Mouse (Mus musculus) hindbrain, embryonic 13.5 days (tissue): ENCODE data around the gene Fancg. TPM values are rescaled to one million over a fixed set of nuclear protein-coding genes. Genes with fewer than 3 reads are reported as not detected.
A peak's percentile ranks its signal among the peaks of the same experiment; 100 is the strongest.
"Not testable (repeated sequence)": the region's sequence is repeated elsewhere in the genome, so short reads cannot be mapped to it uniquely, and the experiment has no call there.

Experiments
- ATAC-seq: fragments of 200-750 bp; cut with Nextera tagmentation; 2 replicates; pipeline ENCODE4 v1.8.0; 2017; ENCODE audit warnings: moderate TSS enrichment; ENCODE audit not compliant: low FRiP score
- H3K27ac ChIP-seq: fragments of 300-500 bp; sonication (generic); 2 replicates; pipeline ENCODE4 v1.5.1; 2015; ENCODE audit warnings: inconsistent platforms, mild to moderate bottlenecking, moderate library complexity
- H3K27me3 ChIP-seq: fragments of 300-500 bp; sonication (generic); 2 replicates; pipeline ENCODE4 v1.6.1; 2015; ENCODE audit warnings: mild to moderate bottlenecking, inconsistent platforms
- H3K36me3 ChIP-seq: fragments of 300-500 bp; sonication (generic); 2 replicates; pipeline ENCODE4 v1.6.1; 2015; ENCODE audit warnings: mild to moderate bottlenecking, inconsistent platforms
- H3K4me1 ChIP-seq: fragments of 300-500 bp; sonication (generic); replicated peaks from 2 replicates; pipeline ENCODE4 v1.6.1; 2015; ENCODE audit warnings: inconsistent platforms
- H3K4me2 ChIP-seq: fragments of 300-500 bp; sonication (generic); 2 replicates; pipeline ENCODE4 v1.6.1; 2015; ENCODE audit warnings: inconsistent platforms, mild to moderate bottlenecking, moderate library complexity
- H3K4me3 ChIP-seq: fragments of 300-500 bp; sonication (generic); 2 replicates; pipeline ENCODE4 v1.5.1; 2015; ENCODE audit warnings: mild to moderate bottlenecking, inconsistent platforms
- H3K9ac ChIP-seq: fragments of 300-500 bp; sonication (generic); 2 replicates; pipeline ENCODE4 v1.6.1; 2015; ENCODE audit warnings: mild to moderate bottlenecking, inconsistent platforms
- H3K9me3 ChIP-seq: fragments of 300-500 bp; sonication (generic); 2 replicates; pipeline ENCODE4 v1.6.1; 2016; ENCODE audit warnings: inconsistent platforms
- WGBS: fragments of 180-500 bp; shearing (Covaris S2); methylation state at CpG from one replicate; pipeline ENCODE4 v1.1.7; 2015; 5-methylcytosine and 5-hydroxymethylcytosine counted together
- polyA plus RNA-seq: library from polyadenylated mRNA; unstranded; fragments of >200 nt; fragmentation: Nextera tagmentation; extraction: Ambion mirVana; gene quantifications from 2 replicates; pipeline ENCODE4 v1.2.1, GENCODE M21; 2015

The Fancg gene
- polyA plus RNA-seq, 1 experiment from 2014 or later: 20.0 TPM

- H3K9ac ChIP-seq: no peak overlapping the region
- H3K4me2 ChIP-seq: no peak overlapping the region
- peaks cover 6% of the 10 kb centered on the region; the same call in 1 of the 2 replicates for H3K36me3 ChIP-seq
- no peak overlapping the region for H3K4me3 ChIP-seq
- H3K4me1 ChIP-seq: peaks cover 20% of the 10 kb centered on the region
- H3K27ac ChIP-seq: no peak overlapping the region
- no peaks in the 10 kb centered on the region for H3K9me3 ChIP-seq
- no peaks in the 10 kb centered on the region for H3K27me3 ChIP-seq
- 62% methylated on average over 2 of the region's 2 CpGs for WGBS
- ATAC-seq: no peak
Observed at GRCm38 (mm10) chr4:43005765-43006164, 4.5 kb downstream of the Fancg start.

DNA sequence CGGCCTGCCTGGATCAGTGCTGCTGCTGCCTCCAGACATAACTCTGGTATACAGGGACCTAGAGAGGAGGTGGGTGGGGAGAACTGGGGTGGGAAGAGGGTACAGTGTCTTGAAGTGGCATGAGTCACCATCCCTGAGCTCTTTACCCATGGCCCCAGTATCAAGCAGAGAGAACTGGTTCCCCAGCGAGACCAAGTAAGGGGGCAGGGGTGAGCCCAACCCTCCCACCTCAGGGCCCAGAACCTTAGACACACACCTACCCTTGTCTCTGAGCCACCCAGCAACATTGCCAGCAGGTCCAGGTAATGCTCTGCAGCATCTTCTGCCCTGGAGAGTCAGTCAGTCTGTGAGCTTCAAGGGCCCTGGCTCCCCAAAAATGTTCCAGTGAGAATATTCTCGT, 5.4 kb downstream of the Fancg start:
- Histone ChIP-seq H3K36me3 (peaks cover 6% of the 10 kb centered on the region; the same call in 1 of the 2 replicates), H3K27me3 (no peaks in the 10 kb centered on the region), H3K9ac (no peak overlapping the region), H3K4me2 (no peak overlapping the region), H3K9me3 (no peaks in the 10 kb centered on the region), H3K27ac (no peak overlapping the region), H3K4me1 (peaks cover 18% of the 10 kb centered on the region), H3K4me3 (no peak overlapping the region)
- ATAC-seq: no peak
- 97% methylated on average over 3 of the region's 3 CpGs for WGBS

DNA sequence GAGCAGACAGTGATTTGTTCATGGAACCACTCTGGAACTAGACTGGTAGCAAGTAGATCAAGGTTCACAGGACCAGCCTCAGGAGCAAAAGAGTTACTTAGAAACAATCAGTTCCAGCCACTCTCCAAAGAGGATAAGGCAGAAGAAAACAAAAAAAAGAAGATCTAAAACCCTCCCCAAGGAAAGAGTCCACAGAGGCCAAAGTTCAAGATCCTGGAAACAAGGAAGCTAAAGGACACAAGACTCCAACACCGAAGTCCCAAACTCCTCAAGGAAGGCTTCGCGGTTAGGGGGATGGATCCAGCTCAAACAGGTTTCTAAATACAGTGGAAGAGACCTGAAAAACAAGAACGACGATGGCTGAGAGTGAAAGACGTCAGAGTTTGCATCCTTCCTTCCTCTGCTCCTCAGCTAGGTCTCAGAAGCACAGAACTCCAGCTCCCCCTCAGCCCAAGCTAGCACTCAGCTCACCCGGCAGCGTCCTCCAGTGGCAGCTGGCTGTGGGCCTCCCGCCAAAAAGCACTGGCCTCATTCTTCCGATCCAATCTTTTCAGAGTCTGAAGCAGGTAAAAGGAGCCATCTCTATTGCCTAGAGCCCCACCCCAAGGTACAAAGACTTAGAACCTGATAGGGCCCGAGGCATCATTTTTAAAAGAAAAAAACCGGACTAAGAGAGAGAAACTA, 7.4 kb downstream of the Fancg start:
- H3K4me2 ChIP-seq: no peak overlapping the region
- no peaks in the 10 kb centered on the region for H3K9me3 ChIP-seq
- WGBS: 81% methylated on average over 12 of the region's 12 CpGs
- peaks cover 16% of the 10 kb centered on the region for H3K4me1 ChIP-seq
- no peak for ATAC-seq
- peaks cover 6% of the 10 kb centered on the region; the same call in 1 of the 2 replicates for H3K36me3 ChIP-seq
- H3K4me3 ChIP-seq: no peak overlapping the region
- H3K27ac ChIP-seq: no peak overlapping the region
- H3K9ac ChIP-seq: no peak overlapping the region
- no peaks in the 10 kb centered on the region for H3K27me3 ChIP-seq

- H3K4me3 ChIP-seq: no peak overlapping the region
- 0 out of 2 replicates have a peak, but pooled peaks cover 5% of the 10 kb centered on the region for H3K36me3 ChIP-seq
- H3K4me2 ChIP-seq: no peak overlapping the region
- no peaks in the 10 kb centered on the region for H3K27me3 ChIP-seq
- peak overlapping the region; percentile 99 for H3K27ac ChIP-seq
- peaks cover 27% of the 10 kb centered on the region for H3K4me1 ChIP-seq
- no peaks in the 10 kb centered on the region for H3K9me3 ChIP-seq
- no peak for ATAC-seq
- H3K9ac ChIP-seq: no peak overlapping the region
- WGBS: 95% methylated on average over 2 of the region's 2 CpGs
Observed at GRCm38 (mm10) chr4:43001272-43001671, 9.0 kb downstream of the Fancg start.

DNA sequence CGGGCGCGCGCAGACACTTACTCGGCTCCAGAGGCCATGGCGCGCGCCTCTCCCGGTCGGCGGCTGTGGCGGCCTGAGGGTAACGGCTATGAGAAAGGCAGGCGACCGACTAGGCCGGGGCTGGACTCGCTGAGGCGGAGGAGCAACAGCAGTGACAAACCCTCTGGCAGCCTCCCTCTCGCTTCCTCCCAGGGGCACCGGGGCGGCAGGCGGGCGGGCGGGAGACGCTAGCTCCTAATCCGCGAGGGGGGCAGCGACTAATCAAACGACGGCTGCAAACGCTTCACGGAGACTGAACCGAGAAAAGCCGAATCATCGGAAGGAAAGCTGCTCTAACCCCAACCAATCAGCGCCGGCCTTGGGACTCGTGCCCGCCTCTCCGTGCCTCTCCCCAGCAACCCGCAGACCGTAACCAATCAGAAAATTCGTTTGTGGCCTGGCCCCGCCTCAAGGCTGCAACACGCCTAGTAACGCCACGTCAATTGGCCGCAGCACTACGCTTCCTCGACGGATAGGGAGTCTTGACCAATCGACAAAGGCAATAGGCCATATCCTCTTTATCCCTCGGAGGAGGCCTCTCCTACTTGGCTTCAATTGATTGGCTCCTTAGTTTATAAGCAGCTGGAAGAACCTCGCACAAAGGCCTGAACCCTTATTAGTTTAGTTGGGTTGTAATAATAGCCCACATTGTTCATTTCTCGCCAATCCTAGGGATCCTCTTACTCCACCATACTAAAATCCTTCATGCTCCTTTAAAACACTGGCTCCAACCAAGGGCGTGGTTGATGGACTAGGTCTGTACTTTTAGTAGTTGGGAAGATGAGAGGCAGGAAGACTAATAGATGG, 9.9 kb downstream of the Fancg start, which contains the start of gene Vcp:
Gene Vcp (minus strand): TSS at position 367 of the 846 bp plus-strand sequence.
- peak; percentile 99 for ATAC-seq
- H3K4me1 ChIP-seq: peaks cover 27% of the 10 kb centered on the region

GRCm38 (mm10) chr4:42999451-43000140, 10.7 kb downstream of the Fancg start:
- Histone ChIP-seq H3K4me3 (peak overlapping the region; percentile 87), H3K27ac (peak overlapping the region; percentile 99), H3K9ac (peak overlapping the region; percentile 94), H3K9me3 (no peaks in the 10 kb centered on the region), H3K4me1 (peaks cover 27% of the 10 kb centered on the region), H3K36me3 (peaks cover 19% of the 10 kb centered on the region), H3K27me3 (no peaks in the 10 kb centered on the region), H3K4me2 (peak overlapping the region; percentile 85)
- ATAC-seq: peak; percentile 83
- under 1% methylated on average over 47 of the region's 51 CpGs for WGBS

More for the DNA sequence above, 9.9 kb downstream of the Fancg start, which contains the start of gene Vcp:
- not testable (repeated sequence) for H3K27me3 ChIP-seq, H3K9me3 ChIP-seq
- Histone ChIP-seq H3K9ac (peak within 1 kb of the TSS; percentile 94), H3K36me3 (peaks cover 12% of the 10 kb centered on the region), H3K4me3 (peak within 1 kb of the TSS; percentile 87), H3K27ac (peak within 1 kb of the TSS; percentile 99), H3K4me2 (peak within 1 kb of the TSS; percentile 85)
- under 1% methylated on average over 50 of the region's 56 CpGs for WGBS

DNA sequence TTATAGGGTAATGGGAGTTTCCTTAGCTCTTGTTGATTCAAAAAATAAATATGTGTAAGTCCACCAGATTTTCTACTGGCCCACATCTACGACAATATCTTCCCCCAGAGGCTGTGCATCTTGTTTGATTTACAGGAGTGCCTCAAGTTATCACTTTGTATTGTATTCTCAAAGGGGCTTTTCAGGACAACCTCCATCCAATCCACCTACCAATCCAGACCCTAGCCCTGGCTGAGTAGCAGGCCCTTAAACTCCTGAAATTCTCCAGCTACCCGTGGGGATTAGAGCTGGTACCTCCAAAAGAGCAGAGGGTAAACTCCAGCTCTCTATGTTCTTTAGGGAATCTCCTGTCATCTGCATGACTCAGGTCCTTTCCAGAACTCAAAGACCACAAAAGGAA, 12.3 kb downstream of the Fancg start:
- Histone ChIP-seq H3K4me2 (peak overlapping the region; percentile 85), H3K27ac (no peak overlapping the region), H3K36me3 (peaks cover 35% of the 10 kb centered on the region), H3K4me1 (peaks cover 27% of the 10 kb centered on the region), H3K4me3 (peak overlapping the region; percentile 87), H3K9me3 (no peaks in the 10 kb centered on the region), H3K27me3 (no peaks in the 10 kb centered on the region), H3K9ac (peak overlapping the region; percentile 94)
- WGBS: 72% methylated on average over 2 of the region's 2 CpGs
- no peak for ATAC-seq

- Histone ChIP-seq H3K4me2 (no peak overlapping the region), H3K9ac (no peak overlapping the region), H3K27me3 (no peaks in the 10 kb centered on the region), H3K4me3 (no peak overlapping the region), H3K27ac (no peak overlapping the region), H3K4me1 (no peaks in the 10 kb centered on the region), H3K36me3 (peaks cover 97% of the 10 kb centered on the region), H3K9me3 (no peaks in the 10 kb centered on the region)
- 87% methylated on average over 1 of the region's 1 CpGs for WGBS
- no peak for ATAC-seq
Observed at GRCm38 (mm10) chr4:42988296-42988695, 22.0 kb downstream of the Fancg start.

DNA sequence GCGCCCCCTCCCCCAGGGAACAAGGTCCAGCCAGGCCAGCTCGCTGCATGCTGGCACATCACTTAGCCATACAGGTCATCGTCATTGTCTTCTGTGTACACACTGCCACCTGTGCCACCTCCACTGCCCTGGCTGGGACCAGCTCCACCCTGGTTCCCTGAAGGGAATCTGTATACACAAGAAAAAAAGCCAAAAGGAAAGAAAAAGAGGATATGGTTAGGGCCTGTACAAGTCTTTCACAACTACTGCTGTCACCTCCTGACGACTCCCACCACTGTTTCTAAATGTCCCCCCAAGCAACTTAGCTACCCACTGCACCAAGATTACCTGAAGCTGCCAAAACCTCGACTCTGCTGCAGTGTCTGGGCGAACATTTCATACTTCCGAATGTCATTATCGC, 29.8 kb downstream of the Fancg start:
- H3K36me3 ChIP-seq: peaks cover 76% of the 10 kb centered on the region
- H3K9me3 ChIP-seq: not testable (repeated sequence)

GRCm38 (mm10) chr4:42978062-42978461, 32.2 kb downstream of the Fancg start:
- ATAC-seq: no peak
- Histone ChIP-seq H3K4me3 (no peak overlapping the region), H3K27me3 (no peaks in the 10 kb centered on the region), H3K4me2 (no peak overlapping the region), H3K36me3 (peaks cover 53% of the 10 kb centered on the region), H3K4me1 (no peaks in the 10 kb centered on the region), H3K9ac (no peak overlapping the region), H3K27ac (no peak overlapping the region), H3K9me3 (no peaks in the 10 kb centered on the region)
- 92% methylated on average over 4 of the region's 4 CpGs for WGBS

More for the DNA sequence above, 29.8 kb downstream of the Fancg start:
- H3K4me3 ChIP-seq, H3K9ac ChIP-seq, H3K27ac ChIP-seq, H3K27me3 ChIP-seq, ATAC-seq, H3K4me2 ChIP-seq, H3K4me1 ChIP-seq: not testable (repeated sequence)
- 96% methylated on average over 8 of the region's 8 CpGs for WGBS

GRCm38 (mm10) chr4:42973868-42974267, 36.4 kb downstream of the Fancg start:
- no peak overlapping the region for H3K4me2 ChIP-seq
- no peak for ATAC-seq
- no peak overlapping the region for H3K9ac ChIP-seq
- H3K27me3 ChIP-seq: no peaks in the 10 kb centered on the region
- peaks cover 15% of the 10 kb centered on the region for H3K36me3 ChIP-seq
- H3K4me3 ChIP-seq: no peak overlapping the region
- no peak overlapping the region for H3K27ac ChIP-seq
- no peaks in the 10 kb centered on the region for H3K4me1 ChIP-seq
- WGBS: 88% methylated on average over 5 of the region's 5 CpGs
- no peaks in the 10 kb centered on the region for H3K9me3 ChIP-seq

DNA sequence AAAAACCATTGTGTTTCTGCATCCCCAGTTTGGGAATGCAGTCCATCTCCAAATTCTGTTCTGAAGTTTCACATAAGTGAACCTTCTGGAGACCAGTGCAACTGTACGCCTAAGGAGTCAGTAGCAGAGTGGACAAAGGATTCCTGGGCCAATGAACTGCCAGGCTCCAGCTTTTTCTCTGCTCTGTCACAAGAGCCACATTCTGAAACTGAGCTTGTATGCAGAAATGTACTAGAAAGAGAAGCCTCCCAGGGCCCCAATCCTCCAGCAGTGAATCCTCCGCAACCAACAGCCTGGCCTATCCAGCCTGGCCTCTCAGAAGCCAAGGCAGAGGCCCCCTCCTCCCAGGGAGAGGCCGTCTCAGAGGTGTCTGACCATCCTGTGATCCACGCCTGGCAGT, 37.4 kb downstream of the Fancg start:
- Histone ChIP-seq H3K27ac (no peak overlapping the region), H3K27me3 (no peaks in the 10 kb centered on the region), H3K9ac (no peak overlapping the region), H3K36me3 (peaks cover 6% of the 10 kb centered on the region), H3K9me3 (no peaks in the 10 kb centered on the region), H3K4me1 (no peaks in the 10 kb centered on the region), H3K4me2 (no peak overlapping the region), H3K4me3 (no peak overlapping the region)
- no peak for ATAC-seq
- WGBS: 88% methylated on average over 4 of the region's 4 CpGs
